Mouse (Mus musculus) small intestine, adult 2 months (tissue): ENCODE measurements around the gene Ica1. TPM values are rescaled to one million over a fixed set of nuclear protein-coding genes. Genes with fewer than 3 reads are reported as not detected.

Source experiments
- H3K27ac ChIP-seq: fragments of 200-500 bp; 2 replicates; pipeline ENCODE4 v1.5.1; 2012; ENCODE audit warnings: low read depth, low read length, control low read depth, inconsistent platforms; ENCODE audit not compliant: insufficient read depth
- H3K27me3 ChIP-seq: fragments of 200-500 bp; 2 replicates; pipeline ENCODE4 v1.6.1; 2012; ENCODE audit warnings: mild to moderate bottlenecking, moderate library complexity, low read length, inconsistent platforms; ENCODE audit not compliant: control insufficient read depth, insufficient read depth
- H3K36me3 ChIP-seq: fragments of 200-500 bp; 2 replicates; pipeline ENCODE4 v1.6.1; 2012; ENCODE audit warnings: mild to moderate bottlenecking, low read length, control low read depth, inconsistent platforms; ENCODE audit not compliant: control insufficient read depth, insufficient read depth
- H3K4me1 ChIP-seq: fragments of 200-500 bp; 2 replicates; pipeline ENCODE4 v1.6.1; 2012; ENCODE audit warnings: low read length, inconsistent platforms, mixed read lengths; ENCODE audit not compliant: control insufficient read depth, insufficient read depth, insufficient read length
- H3K4me3 ChIP-seq: fragments of 200-500 bp; 2 replicates; pipeline ENCODE4 v1.5.1; 2012; ENCODE audit warnings: low read depth, mild to moderate bottlenecking, control low read depth, inconsistent platforms, low read length, moderate library complexity
- CTCF ChIP-seq: fragments of 200-500 bp; IDR thresholded peaks from 2 replicates; pipeline ENCODE4 v1.5.1; 2012; ENCODE audit warnings: low read depth, mild to moderate bottlenecking, control low read depth, inconsistent platforms, low read length, moderate library complexity, mixed read lengths; ENCODE audit not compliant: insufficient replicate concordance, insufficient read length; ENCODE audit errors: extremely low read depth
- POLR2A ChIP-seq: fragments of 200-500 bp; IDR thresholded peaks from 2 replicates; pipeline ENCODE4 v1.6.1; 2012; ENCODE audit warnings: low read depth, mild to moderate bottlenecking, control low read depth, inconsistent platforms, low read length, moderate library complexity
- WGBS: fragments of 180-500 bp; shearing (Covaris S2); methylation state at CpG from one replicate; pipeline ENCODE4 v1.1.7; 2018; 5-methylcytosine and 5-hydroxymethylcytosine counted together
- polyA plus RNA-seq: library from polyadenylated mRNA; depleted of rRNA; stranded (reverse); fragments of >200 nt; gene quantifications from 2 replicates; pipeline ENCODE4 v1.2.3, GENCODE M21; 2012

Ica1 gene
- polyA plus RNA-seq, 1 experiment = 1.3 TPM

GRCm38 (mm10) chr6:8690441-8690840, 87.8 kb downstream of the Ica1 start:
- TF ChIP-seq CTCF = no peak
- TF ChIP-seq POLR2A = no peak
- no peak overlapping the region for H3K27ac ChIP-seq
- H3K4me3 ChIP-seq = no peak overlapping the region
- no peaks in the 10 kb centered on the region for H3K27me3 ChIP-seq
- 60% methylated on average over 3 of the region's 3 CpGs for WGBS
- no peaks in the 10 kb centered on the region for H3K36me3 ChIP-seq
- no peaks in the 10 kb centered on the region for H3K4me1 ChIP-seq

- Histone ChIP-seq H3K27ac (peak overlapping the region; percentile 40), H3K4me3 (no peak overlapping the region), H3K4me1 (no peaks in the 10 kb centered on the region), H3K27me3 (no peaks in the 10 kb centered on the region), H3K36me3 (no peaks in the 10 kb centered on the region)
- WGBS = 73% methylated on average over 14 of the region's 14 CpGs
- TF ChIP-seq POLR2A = no peak
- TF ChIP-seq CTCF = no peak
Measured at GRCm38 (mm10) chr6:8686678-8687580, 91.4 kb downstream of the Ica1 start.

GRCm38 (mm10) chr6:8683379-8683778, 94.9 kb downstream of the Ica1 start:
- no peak for TF ChIP-seq POLR2A
- TF ChIP-seq CTCF = no peak
- no peaks in the 10 kb centered on the region for H3K4me1 ChIP-seq
- 83% methylated on average over 10 of the region's 10 CpGs for whole genome bisulfite sequencing
- H3K27me3 ChIP-seq = no peaks in the 10 kb centered on the region
- H3K27ac ChIP-seq = no peak overlapping the region
- H3K4me3 ChIP-seq = no peak overlapping the region
- no peaks in the 10 kb centered on the region for H3K36me3 ChIP-seq

- Histone ChIP-seq H3K27me3 (no peaks in the 10 kb centered on the region), H3K4me3 (no peak overlapping the region), H3K36me3 (no peaks in the 10 kb centered on the region), H3K27ac (no peak overlapping the region), H3K4me1 (no peaks in the 10 kb centered on the region)
- WGBS = 85% methylated on average over 8 of the region's 8 CpGs
- TF ChIP-seq CTCF = no peak
- no peak for TF ChIP-seq POLR2A
Measured at GRCm38 (mm10) chr6:8680931-8681330, 97.4 kb downstream of the Ica1 start.

GRCm38 (mm10) chr6:8673013-8673412, 105.3 kb downstream of the Ica1 start:
- no peaks in the 10 kb centered on the region for H3K4me1 ChIP-seq
- no peak overlapping the region for H3K27ac ChIP-seq
- no peaks in the 10 kb centered on the region for H3K27me3 ChIP-seq
- no peak overlapping the region for H3K4me3 ChIP-seq
- H3K36me3 ChIP-seq = peaks cover 2% of the 10 kb centered on the region; the same call in 1 of the 2 replicates
- WGBS = 89% methylated on average over 4 of the region's 4 CpGs
- TF ChIP-seq POLR2A = no peak
- TF ChIP-seq CTCF = no peak

- Histone ChIP-seq H3K4me1 (no peaks in the 10 kb centered on the region), H3K27ac (no peak overlapping the region), H3K27me3 (no peaks in the 10 kb centered on the region), H3K36me3 (peaks cover 2% of the 10 kb centered on the region; the same call in 1 of the 2 replicates), H3K4me3 (no peak overlapping the region)
- 89% methylated on average over 4 of the region's 4 CpGs for WGBS
- TF ChIP-seq POLR2A (no peak), CTCF (no peak)
Measured at GRCm38 (mm10) chr6:8669343-8669742, 108.9 kb downstream of the Ica1 start.

- TF ChIP-seq POLR2A (no peak), CTCF (no peak)
- H3K4me1 ChIP-seq = no peaks in the 10 kb centered on the region
- 85% methylated on average over 6 of the region's 6 CpGs for WGBS
- H3K27ac ChIP-seq = no peak overlapping the region
- peaks cover 2% of the 10 kb centered on the region; the same call in 1 of the 2 replicates for H3K36me3 ChIP-seq
- H3K4me3 ChIP-seq = no peak overlapping the region
- H3K27me3 ChIP-seq = no peaks in the 10 kb centered on the region
Measured at GRCm38 (mm10) chr6:8668013-8668811, 110.1 kb downstream of the Ica1 start.
